In genomic region chr7:19362276-19362675, GRCm38 (mm10) we compare ENCODE assay signal across 8 mouse cellular contexts. TPM values are rescaled to one million over a fixed set of nuclear protein-coding genes. Genes with fewer than 3 reads are reported as not detected.
DNase-seq lines count a peak whose midpoint lies in the region; ATAC-seq lines count a peak whose summit lies in the region.

No protein-coding gene starts in this region.

- H3K27ac ChIP-seq in kidney, embryonic 16.5 days (ENCODE audit: low read length) = no peak overlapping the region
- peak overlapping the region; percentile 85 for H3K27ac ChIP-seq in embryonic facial prominence, embryonic 15.5 days (replicated peaks)
- no peak overlapping the region for H3K27ac ChIP-seq in hindbrain, embryonic 15.5 days (replicated peaks)
- H3K27ac ChIP-seq in neural tube, embryonic 13.5 days (replicated peaks) = no peak overlapping the region

- H3K9me3 ChIP-seq in kidney, embryonic 16.5 days (ENCODE audit: low read length) = no peaks in the 10 kb centered on the region
- H3K9me3 ChIP-seq in embryonic facial prominence, embryonic 15.5 days (replicated peaks) = no peaks in the 10 kb centered on the region
- H3K9me3 ChIP-seq in hindbrain, embryonic 15.5 days = no peaks in the 10 kb centered on the region
- no peaks in the 10 kb centered on the region for H3K9me3 ChIP-seq in neural tube, embryonic 13.5 days

- ATAC-seq in kidney, embryonic 16.5 days (ENCODE audit: low FRiP score, low TSS enrichment) = no peak
- ATAC-seq in embryonic facial prominence, embryonic 15.5 days (ENCODE audit: insufficient number of reproducible peaks, low FRiP score, low TSS enrichment, low read depth) = no peak
- ATAC-seq in hindbrain, embryonic 15.5 days (ENCODE audit: low FRiP score, low read depth) = no peak
- ATAC-seq in neural tube, embryonic 13.5 days (ENCODE audit: low read depth) = no peak

- H3K4me1 ChIP-seq in kidney, embryonic 16.5 days (ENCODE audit: insufficient read depth, low read length) = peaks cover 28% of the 10 kb centered on the region
- H3K4me1 ChIP-seq in embryonic facial prominence, embryonic 15.5 days = peaks cover 47% of the 10 kb centered on the region
- H3K4me1 ChIP-seq in hindbrain, embryonic 15.5 days (replicated peaks) = peaks cover 34% of the 10 kb centered on the region
- peaks cover 41% of the 10 kb centered on the region for H3K4me1 ChIP-seq in neural tube, embryonic 13.5 days (replicated peaks)

- no peak for DNase-seq in kidney, postnatal 14 days
- no peak for DNase-seq in thymus, postnatal 14 days
- DNase-seq in layer of hippocampus, adult 11-12 months (ENCODE audit: low spot score) = no peak
- no peak for DNase-seq in kidney, postnatal 4 days

- H3K9ac ChIP-seq in kidney, embryonic 16.5 days (replicated peaks; ENCODE audit: low read length) = no peak overlapping the region
- no peak overlapping the region for H3K9ac ChIP-seq in embryonic facial prominence, embryonic 15.5 days
- H3K9ac ChIP-seq in hindbrain, embryonic 15.5 days = no peak overlapping the region
- no peak overlapping the region for H3K9ac ChIP-seq in neural tube, embryonic 13.5 days

- H3K4me3 ChIP-seq in kidney, embryonic 16.5 days (ENCODE audit: low read length) = no peak overlapping the region
- peak overlapping the region; percentile 75 for H3K4me3 ChIP-seq in embryonic facial prominence, embryonic 15.5 days (replicated peaks)
- no peak overlapping the region for H3K4me3 ChIP-seq in hindbrain, embryonic 15.5 days
- no peak overlapping the region for H3K4me3 ChIP-seq in neural tube, embryonic 13.5 days

- H3K36me3 ChIP-seq in kidney, embryonic 16.5 days (ENCODE audit: insufficient read depth, low read length) = peaks cover 8% of the 10 kb centered on the region
- peaks cover 8% of the 10 kb centered on the region; the same call in 1 of the 2 replicates for H3K36me3 ChIP-seq in embryonic facial prominence, embryonic 15.5 days
- H3K36me3 ChIP-seq in hindbrain, embryonic 15.5 days = peaks cover 3% of the 10 kb centered on the region; the same call in 1 of the 2 replicates
- H3K36me3 ChIP-seq in neural tube, embryonic 13.5 days = peaks cover 8% of the 10 kb centered on the region

- 57% methylated on average over 4 of the region's 4 CpGs for WGBS in kidney, embryonic 16.5 days
- WGBS in embryonic facial prominence, embryonic 15.5 days = 32% methylated on average over 4 of the region's 4 CpGs
- WGBS in hindbrain, embryonic 15.5 days = 34% methylated on average over 4 of the region's 4 CpGs
- 40% methylated on average over 4 of the region's 4 CpGs for WGBS in neural tube, embryonic 13.5 days

- peak overlapping the region; percentile 98; the same call in 1 of the 2 replicates for H3K4me2 ChIP-seq in kidney, embryonic 16.5 days (replicated peaks; ENCODE audit: low read depth, low read length)
- H3K4me2 ChIP-seq in embryonic facial prominence, embryonic 15.5 days (replicated peaks) = peak overlapping the region; percentile 89
- H3K4me2 ChIP-seq in hindbrain, embryonic 15.5 days = peak overlapping the region; percentile 96
- H3K4me2 ChIP-seq in neural tube, embryonic 13.5 days = 0 out of 2 replicates have a peak overlapping the region, but pooled peaks have one; percentile 95

- no peaks in the 10 kb centered on the region for H3K27me3 ChIP-seq in kidney, embryonic 16.5 days (ENCODE audit: insufficient read depth, low read length)
- H3K27me3 ChIP-seq in embryonic facial prominence, embryonic 15.5 days = no peaks in the 10 kb centered on the region
- H3K27me3 ChIP-seq in hindbrain, embryonic 15.5 days = peaks cover 15% of the 10 kb centered on the region
- H3K27me3 ChIP-seq in neural tube, embryonic 13.5 days = peaks cover 11% of the 10 kb centered on the region; the same call in 1 of the 2 replicates

RNA-seq across cellular contexts. Expression of gene Ppp1r13l, which starts 2.7 kb away (rescaled TPM):
- polyA plus RNA-seq in kidney, embryonic 16.5 days (2015; fragmentation: Nextera tagmentation; extraction: Ambion mirVana) = 3.3 and 4.0 TPM in 2 replicates
- polyA plus RNA-seq in embryonic facial prominence, embryonic 15.5 days (2015; fragmentation: Nextera tagmentation; extraction: Ambion mirVana) = 17.2 and 22.7 TPM in 2 replicates
- polyA plus RNA-seq in hindbrain, embryonic 15.5 days (2015; fragmentation: Nextera tagmentation; extraction: Ambion mirVana) = 2.6 and 3.0 TPM in 2 replicates
- polyA plus RNA-seq in neural tube, embryonic 13.5 days (2015; fragmentation: Nextera tagmentation; extraction: Ambion mirVana) = 1.2 and 3.4 TPM in 2 replicates

RNA-seq across cellular contexts. Expression of gene Cd3eap, which starts 3.0 kb away (rescaled TPM):
- polyA plus RNA-seq in kidney, embryonic 16.5 days (2015; fragmentation: Nextera tagmentation; extraction: Ambion mirVana) = 25.0 and 27.7 TPM in 2 replicates
- 30.4 and 32.0 TPM in 2 replicates for polyA plus RNA-seq in embryonic facial prominence, embryonic 15.5 days (2015; fragmentation: Nextera tagmentation; extraction: Ambion mirVana)
- polyA plus RNA-seq in hindbrain, embryonic 15.5 days (2015; fragmentation: Nextera tagmentation; extraction: Ambion mirVana) = 21.2 and 22.5 TPM in 2 replicates
- polyA plus RNA-seq in neural tube, embryonic 13.5 days (2015; fragmentation: Nextera tagmentation; extraction: Ambion mirVana) = 19.8 and 21.1 TPM in 2 replicates

RNA-seq across cellular contexts. Expression of gene Ercc1, which starts 17.7 kb away (rescaled TPM):
- 81.8 and 86.1 TPM in 2 replicates for polyA plus RNA-seq in kidney, embryonic 16.5 days (2015; fragmentation: Nextera tagmentation; extraction: Ambion mirVana)
- polyA plus RNA-seq in embryonic facial prominence, embryonic 15.5 days (2015; fragmentation: Nextera tagmentation; extraction: Ambion mirVana) = 83.0 and 85.5 TPM in 2 replicates
- polyA plus RNA-seq in hindbrain, embryonic 15.5 days (2015; fragmentation: Nextera tagmentation; extraction: Ambion mirVana) = 84.8 and 88.9 TPM in 2 replicates
- polyA plus RNA-seq in neural tube, embryonic 13.5 days (2015; fragmentation: Nextera tagmentation; extraction: Ambion mirVana) = 90.7 and 96.1 TPM in 2 replicates

RNA-seq across cellular contexts. Expression of gene Ercc2, which starts 19.5 kb away (rescaled TPM):
- polyA plus RNA-seq in kidney, embryonic 16.5 days (2015; fragmentation: Nextera tagmentation; extraction: Ambion mirVana) = 16.7 and 19.0 TPM in 2 replicates
- polyA plus RNA-seq in embryonic facial prominence, embryonic 15.5 days (2015; fragmentation: Nextera tagmentation; extraction: Ambion mirVana) = 16.9 and 18.3 TPM in 2 replicates
- polyA plus RNA-seq in hindbrain, embryonic 15.5 days (2015; fragmentation: Nextera tagmentation; extraction: Ambion mirVana) = 23.8 and 24.4 TPM in 2 replicates
- 18.6 and 20.5 TPM in 2 replicates for polyA plus RNA-seq in neural tube, embryonic 13.5 days (2015; fragmentation: Nextera tagmentation; extraction: Ambion mirVana)

RNA-seq across cellular contexts. Expression of gene Klc3, which starts 41.6 kb away (rescaled TPM):
- 7.0 and 8.5 TPM in 2 replicates for polyA plus RNA-seq in kidney, embryonic 16.5 days (2015; fragmentation: Nextera tagmentation; extraction: Ambion mirVana)
- 41.8 and 43.1 TPM in 2 replicates for polyA plus RNA-seq in embryonic facial prominence, embryonic 15.5 days (2015; fragmentation: Nextera tagmentation; extraction: Ambion mirVana)
- polyA plus RNA-seq in hindbrain, embryonic 15.5 days (2015; fragmentation: Nextera tagmentation; extraction: Ambion mirVana) = 1.2 and 2.1 TPM in 2 replicates
- polyA plus RNA-seq in neural tube, embryonic 13.5 days (2015; fragmentation: Nextera tagmentation; extraction: Ambion mirVana) = 4.0 and 5.3 TPM in 2 replicates
